Mouse (Mus musculus) thymus, postnatal 10 days (tissue): Measurements from ENCODE around the gene Ints6l.
"Not testable (repeated sequence)": the region's sequence is repeated elsewhere in the genome, so short reads cannot be mapped to it uniquely, and the experiment has no call there.

Experiments used
- DNase-seq, 2 experiments: peaks; one replicate each; pipeline ENCODE4 v3.0.0; 2021; ENCODE audit warnings: low spot score in 2 of 2

Ints6l gene

DNA sequence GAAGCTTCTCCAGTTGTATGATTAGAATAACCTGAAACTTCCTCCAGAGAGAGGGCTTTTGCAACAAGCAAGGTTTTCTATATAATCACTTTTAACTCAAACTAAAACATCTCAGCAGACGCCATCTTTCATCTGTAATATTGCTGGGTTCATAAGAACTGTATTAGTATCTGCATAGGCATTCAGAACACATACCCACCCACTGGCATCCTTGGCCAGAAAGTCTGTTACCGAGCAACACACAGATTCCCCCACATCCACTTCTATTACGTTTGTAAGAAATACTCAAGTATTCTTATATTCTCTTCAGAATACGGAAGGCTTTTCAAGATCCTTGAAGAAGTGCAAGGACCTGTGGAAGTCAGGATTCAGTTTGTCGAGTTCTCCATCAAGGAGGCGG is 69.8 kb downstream of the Ints6l start, which contains the start of gene Gm10477:
Gene Gm10477, plus strand, starts transcription at position 301 of the 400 bp plus-strand sequence.
- not testable (repeated sequence) for DNase-seq

GRCm38 (mm10) chrX:56531266-56531665 is 76.6 kb downstream of the Ints6l start:
- peak in 1 of 2 experiments; percentile 39 for DNase-seq

DNA sequence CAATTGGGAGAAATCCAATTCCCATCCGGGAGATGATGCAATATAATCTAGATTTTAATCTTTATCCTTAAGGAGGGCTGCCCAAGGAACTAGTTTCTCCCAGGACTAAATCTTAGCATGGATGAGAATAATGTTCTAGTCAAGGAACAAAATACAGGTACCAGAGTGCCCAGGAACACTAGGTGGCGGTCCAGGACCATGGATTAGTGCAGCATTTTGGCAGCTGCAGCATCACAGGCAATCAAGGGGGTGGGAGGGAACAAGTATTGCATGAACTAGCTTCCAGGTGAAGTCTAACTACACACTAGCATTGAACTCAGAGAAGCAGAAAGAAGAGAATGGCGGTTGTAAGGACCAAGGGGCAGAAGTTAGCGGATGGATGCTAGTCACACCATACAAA is 82.5 kb downstream of the Ints6l start:
- DNase-seq, result peak in 1 of 2 experiments; percentile 3

- DNase-seq, result no peak
These were observed 94.8 kb downstream of the Ints6l start, which contains the start of gene Gm648 for GRCm38 (mm10) chrX:56549506-56549905. Gene Gm648 (minus strand): TSS chrX:56549606.

GRCm38 (mm10) chrX:56553584-56553983 is 98.9 kb downstream of the Ints6l start:
- DNase-seq, result no peak
